Mouse (Mus musculus) E14TG2a.4 (cell line): ENCODE results near the gene Msmp.

Experiments
- CTCF ChIP-seq: conservative IDR thresholded peaks from 2 replicates; pipeline ENCODE4 v1.5.1; 2014; ENCODE audit warnings: low read length
- POU5F1 ChIP-seq: IDR thresholded peaks from 2 replicates; pipeline ENCODE4 v1.6.1; 2014; ENCODE audit warnings: low read length, borderline replicate concordance

DNA sequence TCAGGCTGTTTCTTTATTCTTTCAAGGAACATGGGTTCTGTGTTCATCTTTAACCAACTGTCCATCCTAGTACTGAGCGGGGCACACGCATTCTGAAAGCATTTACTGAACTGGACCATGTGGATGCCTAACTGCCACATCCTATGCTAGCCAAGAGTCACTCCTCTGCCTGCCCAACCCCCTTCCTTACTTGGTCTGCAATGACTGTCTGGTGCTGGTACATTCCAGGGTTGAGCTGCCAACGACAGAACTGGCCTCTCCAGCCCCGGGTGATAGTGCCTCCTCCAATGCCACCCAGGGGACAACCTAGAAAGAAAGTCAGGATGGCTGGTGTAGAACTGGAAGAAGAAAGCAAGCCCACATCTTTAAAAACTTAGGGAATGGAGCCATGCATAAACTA, 10.7 kb downstream of the Msmp start:
- no peak for TF ChIP-seq CTCF
- TF ChIP-seq POU5F1: no peak
